Mouse (Mus musculus) gastrocnemius, postnatal 25 days (tissue): Measurements from ENCODE around the gene Tsacc. TPM values are rescaled to one million over a fixed set of nuclear protein-coding genes. Genes with fewer than 3 reads are reported as not detected.
"Not testable (repeated sequence)": the region's sequence is repeated elsewhere in the genome, so short reads cannot be mapped to it uniquely, and the experiment has no call there.

ENCODE experiments used
- DNase-seq: peaks from one replicate; pipeline ENCODE4 v3.0.0; 2022
- total RNA-seq, 2 experiments: library from RNA; stranded (reverse); gene quantifications; 1 replicate in 1 of 2; 2 replicates in 1 of 2; pipeline ENCODE4 v1.2.3; 2021

Tsacc gene
- total RNA-seq, 2 experiments from 2014 or later: 5.4 to 5.9 TPM

DNA sequence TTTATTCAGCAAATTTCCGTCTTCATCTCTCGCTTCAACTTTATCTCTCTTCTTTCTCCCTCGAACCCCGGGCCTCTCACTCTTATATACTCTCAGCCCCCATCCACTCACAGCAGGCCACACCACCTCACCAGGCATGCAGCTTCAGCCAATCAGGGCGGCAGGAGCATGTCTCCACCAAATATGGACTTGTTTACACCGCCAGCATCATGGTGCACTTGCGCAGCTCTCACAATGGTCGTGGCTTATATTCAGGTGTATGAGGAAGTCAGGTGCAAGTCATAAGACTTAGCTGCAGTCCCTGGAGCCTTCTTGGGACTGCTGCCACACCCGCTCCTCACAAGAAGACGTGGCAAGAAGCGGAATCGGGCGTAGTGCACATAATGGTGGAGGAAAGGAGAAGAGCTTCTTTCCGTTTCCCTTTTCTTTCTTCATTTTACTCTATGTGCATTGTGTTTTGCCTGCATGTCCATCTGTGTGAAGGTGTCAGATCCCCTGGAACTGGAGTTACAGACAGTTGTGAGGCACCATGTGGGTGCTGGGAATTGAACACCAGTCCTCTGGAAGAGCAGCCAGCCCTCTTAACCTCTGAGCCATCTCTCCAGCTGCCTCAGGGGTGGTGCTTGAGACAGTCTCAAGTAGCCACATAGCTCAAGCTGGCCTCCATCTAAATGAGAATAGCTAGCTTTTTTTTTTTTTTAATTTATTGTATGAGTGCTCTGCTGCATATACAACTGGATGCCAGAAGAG is 11.8 kb downstream of the Tsacc start:
- DNase-seq: not testable (repeated sequence)

DNA sequence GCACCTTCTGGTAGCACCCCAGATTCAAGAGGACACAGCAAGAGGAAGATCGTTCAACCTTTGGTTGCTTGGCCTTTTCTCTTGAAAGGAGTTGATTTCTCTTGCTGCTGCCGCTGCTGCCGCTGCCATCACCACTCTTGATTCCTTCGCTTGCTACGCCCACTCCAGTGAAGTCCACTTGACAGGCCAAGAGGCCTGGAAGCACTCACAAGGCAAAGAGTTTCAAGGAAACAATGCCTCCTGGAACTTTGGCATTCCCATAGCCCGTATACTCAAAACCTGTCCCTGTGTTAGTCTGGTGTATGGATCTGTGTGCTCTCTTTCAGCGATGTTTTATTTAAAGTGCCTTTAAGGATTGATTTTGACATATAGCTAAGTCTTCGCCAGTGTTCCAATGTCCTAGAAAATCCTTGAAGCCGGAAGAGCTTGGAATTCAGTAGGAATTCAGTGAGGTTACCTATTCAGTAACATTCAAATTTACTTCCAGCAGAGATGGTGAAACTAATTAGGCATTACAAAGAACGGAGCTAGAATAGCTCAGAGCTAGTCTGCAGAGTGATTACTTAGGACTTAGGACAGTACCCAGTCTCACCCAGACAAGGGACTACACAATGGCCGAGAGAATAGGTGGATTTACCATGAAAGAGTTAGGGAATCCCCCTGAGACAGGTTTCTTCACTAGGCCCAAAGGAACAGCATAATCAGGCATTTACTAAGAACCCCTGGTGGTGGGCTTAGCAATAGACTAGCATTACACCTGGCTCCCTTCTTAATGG is 15.5 kb downstream of the Tsacc start:
- not testable (repeated sequence) for DNase-seq

DNA sequence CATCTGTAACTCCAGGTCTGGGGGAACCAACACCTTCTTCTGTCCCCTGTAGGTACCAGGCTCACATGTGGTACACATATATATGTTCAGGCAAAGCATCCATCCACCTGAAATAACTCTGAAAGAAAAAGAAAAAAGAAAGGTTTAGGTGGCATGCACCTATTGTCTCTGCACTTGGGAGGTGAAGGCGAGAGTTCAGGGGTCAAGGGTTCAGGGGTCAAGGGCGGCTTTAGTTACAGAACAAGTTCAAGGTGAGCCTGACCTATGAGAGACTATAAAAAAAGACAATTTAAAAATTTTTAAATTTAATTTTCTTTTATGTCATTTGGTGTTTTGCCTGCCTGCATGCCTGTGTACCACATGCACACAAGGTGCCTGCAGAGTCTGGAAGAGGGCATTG is 16.8 kb downstream of the Tsacc start:
- DNase-seq: no peak

DNA sequence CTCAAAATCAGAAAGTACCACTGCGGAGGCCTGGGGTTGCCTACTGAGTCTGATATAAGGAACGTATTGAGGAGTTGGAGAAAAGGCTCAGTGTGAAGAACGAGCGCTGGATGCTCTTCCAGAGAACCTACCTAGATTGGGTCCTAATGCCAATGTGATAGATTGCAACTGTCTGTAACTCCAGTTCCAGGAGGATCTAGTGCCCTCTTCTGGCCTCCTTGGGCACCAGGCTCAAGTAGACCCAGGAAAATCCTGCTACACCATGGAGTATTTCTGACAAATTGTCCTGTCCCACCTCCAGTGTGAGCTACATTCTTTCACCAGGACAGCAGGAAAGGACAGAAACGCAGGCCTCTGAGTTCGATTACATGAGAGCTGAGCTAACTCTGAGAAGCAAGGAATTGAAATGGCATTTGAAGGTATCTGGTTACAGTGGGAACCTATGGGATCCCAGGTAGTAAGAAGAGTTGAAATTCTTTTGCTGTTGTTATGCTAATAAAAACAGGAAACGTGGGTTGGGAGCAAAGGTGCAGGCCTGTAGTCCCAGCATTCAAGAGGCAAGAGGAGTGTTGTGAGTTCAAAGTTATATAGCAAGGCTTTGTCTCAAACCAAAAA is 20.2 kb downstream of the Tsacc start:
- DNase-seq: no peak

DNA sequence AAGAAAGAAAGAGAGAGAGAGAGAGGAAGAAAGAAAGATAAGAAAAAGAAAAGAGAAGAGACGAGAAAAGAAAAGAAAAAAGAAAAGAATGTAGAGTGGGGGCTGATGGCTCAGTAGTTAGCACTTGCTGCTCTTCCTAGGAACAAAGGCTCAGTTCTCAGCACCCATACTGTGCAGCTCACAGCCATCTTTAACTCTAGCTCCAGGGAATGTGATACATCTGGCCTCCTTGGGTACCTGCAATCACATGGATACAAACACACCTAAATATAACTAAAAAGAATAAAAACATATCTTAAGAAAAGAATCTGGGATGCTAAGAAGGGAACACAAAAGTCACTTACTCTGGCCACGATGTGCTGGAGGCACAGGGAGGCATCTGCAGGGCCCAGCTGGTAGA is 20.7 kb downstream of the Tsacc start:
- DNase-seq: no peak

DNA sequence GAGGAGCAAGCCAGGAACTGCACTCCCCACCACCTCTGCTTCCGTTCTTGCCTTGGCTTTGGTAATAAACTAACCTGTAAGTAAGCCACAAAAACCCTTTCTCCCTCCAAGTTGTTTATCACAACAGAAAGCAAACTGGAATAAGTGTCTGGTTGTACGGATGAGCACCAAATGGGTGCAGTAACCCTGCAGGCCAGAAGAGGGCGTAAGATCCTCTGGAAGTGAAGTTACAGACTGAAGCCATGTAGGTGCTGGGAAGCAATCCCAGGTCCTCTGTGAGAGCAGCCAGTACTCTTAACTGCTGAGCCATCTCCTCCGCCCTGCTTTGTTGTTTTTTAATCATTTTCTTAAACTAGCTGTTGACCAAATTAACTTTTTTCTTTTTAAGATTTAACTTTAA is 22.8 kb downstream of the Tsacc start:
- no peak for DNase-seq

DNA sequence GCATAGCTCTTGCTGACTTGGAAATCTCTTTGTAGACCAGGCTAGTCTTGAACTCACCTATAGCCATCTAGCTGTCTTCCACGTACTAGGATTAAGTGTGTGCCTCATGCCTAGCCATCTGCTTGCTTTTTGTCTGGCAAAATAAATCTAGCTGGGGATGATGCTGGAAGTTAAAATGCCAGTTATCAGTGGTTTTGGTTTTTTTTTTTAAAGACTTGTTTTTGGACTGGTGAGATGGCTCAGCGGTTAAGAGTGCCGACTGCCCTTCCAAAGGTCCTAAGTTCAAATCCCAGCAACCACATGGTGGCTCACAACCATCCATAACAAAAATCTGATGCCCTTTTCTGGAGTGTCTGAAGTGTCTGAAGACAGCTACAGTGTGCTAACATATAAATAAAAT is 24.9 kb downstream of the Tsacc start:
- no peak for DNase-seq

DNA sequence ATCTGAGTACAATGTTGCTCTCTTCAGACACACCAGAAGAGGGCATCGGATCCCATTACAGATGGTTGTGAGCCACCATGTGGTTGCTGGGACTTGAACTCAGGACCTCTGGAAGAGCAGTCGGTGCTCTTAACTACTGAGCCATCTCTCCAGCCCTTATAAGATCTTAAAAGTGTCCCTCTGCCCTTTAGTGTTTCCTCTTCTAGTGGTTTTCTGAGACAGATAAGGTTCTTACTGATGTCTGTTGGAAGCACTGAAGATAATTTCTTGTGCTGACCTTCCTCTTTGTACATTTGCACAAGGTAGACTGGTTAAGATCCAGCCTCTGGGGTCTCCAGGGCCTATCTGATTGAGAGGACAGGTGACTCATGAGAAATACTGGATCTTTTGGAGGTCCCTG is 25.5 kb downstream of the Tsacc start:
- not testable (repeated sequence) for DNase-seq

DNA sequence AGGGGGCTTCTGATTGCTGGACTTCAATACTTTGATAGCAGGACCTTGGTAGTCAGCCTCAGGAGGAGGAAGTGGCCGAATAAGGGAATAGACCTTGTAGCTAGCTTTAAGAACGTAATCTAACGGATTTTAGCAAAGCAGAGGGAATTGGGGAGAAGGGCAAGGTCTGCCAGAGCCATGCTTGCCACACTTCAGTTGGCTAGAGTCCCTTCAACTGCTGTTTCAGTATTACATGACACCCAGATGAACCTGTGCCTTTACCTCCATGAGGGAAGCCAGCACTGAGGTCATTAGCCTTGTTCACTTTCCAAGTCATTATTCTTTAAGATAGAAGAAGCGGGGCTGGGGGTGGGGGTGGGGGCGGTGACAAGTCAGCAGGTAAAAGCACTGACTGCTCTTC is 27.8 kb downstream of the Tsacc start:
- DNase-seq: no peak

DNA sequence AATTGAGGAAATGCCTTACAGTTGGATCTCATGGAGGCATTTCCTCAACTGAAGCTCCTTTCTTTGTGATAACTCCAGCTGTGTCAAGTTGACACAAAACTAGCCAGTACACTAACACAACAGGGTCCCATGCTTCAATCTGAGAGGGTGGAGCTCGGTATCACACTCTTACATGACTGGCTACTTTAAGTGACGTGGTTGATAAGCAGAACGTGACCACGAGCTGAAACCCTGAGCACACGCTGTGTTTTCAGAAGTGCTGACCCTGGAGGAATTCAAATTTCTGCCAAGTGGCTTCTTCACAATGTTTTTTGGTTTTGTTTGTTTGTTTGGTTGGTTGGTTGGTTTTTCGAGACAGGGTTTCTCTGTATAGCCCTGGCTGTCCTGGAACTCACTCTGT is 28.8 kb downstream of the Tsacc start:
- not testable (repeated sequence) for DNase-seq

DNA sequence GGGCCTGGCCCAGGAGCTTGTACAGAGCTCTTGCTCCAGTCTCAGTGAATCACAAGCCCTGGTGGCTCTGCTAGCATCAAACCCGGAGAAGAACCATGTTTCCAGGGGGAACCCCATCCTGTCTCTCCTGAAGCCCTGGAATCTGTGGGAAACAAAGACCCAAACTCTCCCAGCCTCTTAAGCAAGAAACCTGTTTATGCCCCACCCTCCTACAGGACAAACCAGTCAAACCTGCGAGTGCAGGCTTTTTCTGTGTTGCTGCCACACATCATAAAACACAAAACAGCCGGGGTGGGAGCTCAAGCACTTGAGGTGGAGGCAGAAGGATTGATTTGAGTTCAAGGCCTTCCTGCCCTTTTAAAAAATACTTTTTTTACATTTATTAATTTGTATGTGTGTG is 34.5 kb downstream of the Tsacc start:
- DNase-seq: no peak

DNA sequence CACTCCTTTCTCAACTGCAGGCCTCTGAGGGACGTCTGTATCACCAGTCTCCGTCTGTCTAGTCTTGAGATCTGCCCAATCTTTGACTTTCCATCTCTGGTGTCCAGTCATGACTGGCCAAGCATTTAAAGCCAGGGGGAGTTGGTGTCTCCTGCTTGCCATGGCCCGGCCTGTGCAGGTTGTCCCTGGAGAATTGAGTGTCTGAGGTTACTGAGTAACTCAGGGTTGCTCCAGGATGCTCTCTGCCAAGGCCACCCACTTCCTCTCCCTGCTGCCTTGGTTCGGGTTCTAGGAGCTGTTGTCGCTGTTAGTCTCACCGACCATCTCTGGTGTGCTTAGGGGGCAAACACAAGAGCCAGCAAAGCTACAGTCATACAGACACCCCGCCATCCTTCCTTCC is 40.4 kb downstream of the Tsacc start:
- DNase-seq: no peak

DNA sequence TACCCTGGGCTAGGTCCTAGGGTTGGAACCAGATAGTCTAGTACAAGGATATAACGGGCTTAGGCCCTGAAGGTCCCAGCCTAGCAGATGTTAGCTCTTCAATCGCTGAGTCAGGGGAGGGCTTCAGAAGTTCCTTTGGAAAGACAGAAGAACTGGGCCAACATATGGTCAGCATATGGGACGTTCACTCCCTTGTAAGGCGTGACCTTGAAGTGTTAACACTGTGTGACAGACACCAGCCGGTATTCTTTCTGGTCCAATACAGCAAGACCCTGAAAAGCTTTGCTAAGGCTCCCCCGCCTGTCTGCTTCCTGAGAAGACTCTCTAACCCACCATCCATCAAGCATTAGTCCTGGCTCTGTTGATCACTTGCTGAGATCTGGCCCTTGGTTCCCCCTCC is 40.8 kb downstream of the Tsacc start:
- no peak for DNase-seq

DNA sequence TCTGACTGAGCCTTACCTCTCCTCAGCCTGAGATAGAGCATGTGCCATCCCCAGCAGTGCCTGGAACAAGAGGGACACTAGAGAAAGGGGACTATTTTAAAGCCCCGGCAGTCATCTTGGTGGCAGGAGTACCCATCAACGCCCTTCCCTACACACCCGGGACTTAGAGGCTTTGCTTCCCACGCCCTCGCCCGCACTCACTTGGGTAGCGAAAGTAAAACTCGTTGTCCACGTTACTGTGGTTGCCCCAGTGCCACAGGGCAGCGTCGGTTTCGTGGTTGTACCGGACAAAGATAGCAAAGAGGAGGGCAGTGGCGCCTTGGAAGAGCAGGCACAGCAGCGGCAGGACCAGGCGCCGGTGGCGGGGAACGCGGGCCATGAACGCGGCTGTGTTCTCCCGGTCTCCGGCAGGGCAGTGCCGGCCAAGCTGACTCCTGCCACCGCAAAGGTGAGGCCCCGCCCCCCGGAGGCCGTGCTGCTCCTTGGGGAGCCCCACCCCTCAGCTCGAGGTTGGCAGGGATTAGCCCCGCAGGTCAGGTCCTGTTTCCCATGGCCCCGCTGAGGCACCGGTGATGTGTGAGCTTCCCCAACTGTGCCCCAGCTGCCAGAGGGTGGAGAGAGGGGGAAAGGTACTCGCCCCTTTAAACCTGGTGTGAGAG is 42.4 kb downstream of the Tsacc start, which contains the start of gene Rhbg:
Gene Rhbg (minus strand): TSS at position 442 of the 659 bp plus-strand sequence.
- DNase-seq: no peak

DNA sequence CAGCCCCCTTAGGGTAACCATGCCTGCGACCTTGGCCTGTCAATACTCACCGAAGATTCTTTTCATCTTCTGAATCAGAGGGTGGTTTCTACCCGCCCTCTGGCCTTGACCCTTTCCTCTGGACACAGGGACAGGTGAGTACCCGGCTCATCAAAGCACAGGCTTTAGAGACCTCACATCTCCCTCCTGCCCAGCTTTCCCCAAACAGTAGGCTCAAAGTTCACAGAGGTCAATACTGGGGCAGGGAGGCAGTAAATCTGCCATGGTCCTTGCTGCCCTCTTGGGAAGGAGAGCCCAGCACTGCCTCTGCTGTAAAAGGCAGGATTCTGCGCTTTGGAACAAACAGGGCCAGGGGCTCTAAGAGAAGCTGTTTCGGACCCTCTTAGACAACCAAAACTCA is 44.1 kb downstream of the Tsacc start:
- DNase-seq: no peak

DNA sequence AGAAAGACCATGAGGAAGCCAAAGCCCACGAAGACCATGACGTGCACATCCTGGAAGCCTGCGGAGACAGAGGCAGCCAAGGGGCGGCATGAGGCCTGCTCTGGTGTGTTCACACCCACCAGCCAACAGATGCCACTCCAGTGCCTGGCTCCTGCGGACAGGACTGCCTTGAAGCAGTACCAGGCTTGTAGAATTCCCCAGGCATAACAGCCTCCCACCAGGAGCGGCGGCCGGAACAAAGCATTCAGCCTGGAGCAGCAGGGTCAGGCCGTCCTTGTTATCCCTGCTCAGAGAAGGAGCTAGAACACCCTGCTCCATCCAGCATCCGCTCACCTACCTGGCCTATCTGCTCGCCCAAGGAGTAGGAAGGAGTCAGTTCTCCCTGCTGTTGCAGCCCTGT is 48.4 kb downstream of the Tsacc start:
- DNase-seq: no peak

DNA sequence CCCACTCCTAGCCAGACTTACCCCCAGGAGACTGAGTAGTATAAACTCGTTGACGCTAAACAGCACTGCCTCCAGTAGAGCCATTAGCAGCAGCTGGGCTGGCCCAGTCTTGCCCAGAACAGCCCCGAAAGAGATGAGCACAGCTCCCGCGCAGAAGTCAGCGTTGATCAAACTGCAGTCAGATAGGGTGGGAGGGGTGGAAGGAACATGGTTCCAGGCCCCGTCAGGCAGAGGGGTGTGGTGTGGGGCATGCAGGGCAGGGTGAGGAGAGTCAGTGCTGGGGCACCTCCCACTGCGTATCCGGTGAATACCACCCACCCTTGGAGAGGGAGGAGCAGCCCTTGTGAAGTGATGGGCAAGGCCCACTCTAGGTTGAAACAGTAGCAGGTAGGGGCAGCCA is 49.1 kb downstream of the Tsacc start:
- DNase-seq: no peak

DNA sequence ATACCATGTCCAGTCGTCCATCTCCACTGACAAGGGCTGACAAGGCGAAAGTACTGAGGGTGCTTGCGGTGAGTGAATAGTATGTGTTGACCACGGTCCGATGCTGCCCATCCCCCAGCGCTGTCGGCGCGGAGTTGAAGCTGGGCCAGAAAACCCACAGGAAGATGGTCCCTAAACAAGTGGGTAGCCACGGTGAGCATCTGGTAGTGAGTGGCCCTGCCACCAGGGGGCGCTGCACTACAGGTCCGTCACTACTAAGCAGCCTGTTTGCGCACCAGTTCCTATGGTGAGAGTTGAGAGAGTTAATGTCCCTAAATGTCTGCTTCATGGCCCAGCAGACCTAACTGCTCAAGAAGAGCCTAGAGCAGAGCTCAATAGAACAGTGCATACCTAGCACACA is 51.0 kb downstream of the Tsacc start:
- peak; percentile 43 for DNase-seq

DNA sequence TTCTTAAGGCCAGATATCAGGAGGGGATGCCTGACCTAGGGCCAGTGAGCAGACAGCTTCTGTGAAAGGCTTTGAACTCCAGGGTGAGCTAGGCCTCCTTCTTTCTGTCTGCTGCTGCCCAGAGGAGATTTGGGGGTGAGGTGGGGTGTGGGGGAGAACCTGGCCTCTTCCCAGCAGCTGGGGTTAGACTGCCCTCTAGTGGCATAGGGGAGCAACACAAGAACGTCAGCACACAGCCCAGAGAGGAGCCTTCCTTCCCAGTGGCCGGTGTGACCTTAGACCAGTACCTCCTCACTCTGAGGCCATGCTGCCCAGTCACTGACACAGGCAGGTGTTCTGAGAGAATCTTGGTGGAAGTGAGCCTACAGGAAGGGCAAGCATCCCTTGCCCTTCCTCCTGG is 52.7 kb downstream of the Tsacc start:
- DNase-seq: no peak

DNA sequence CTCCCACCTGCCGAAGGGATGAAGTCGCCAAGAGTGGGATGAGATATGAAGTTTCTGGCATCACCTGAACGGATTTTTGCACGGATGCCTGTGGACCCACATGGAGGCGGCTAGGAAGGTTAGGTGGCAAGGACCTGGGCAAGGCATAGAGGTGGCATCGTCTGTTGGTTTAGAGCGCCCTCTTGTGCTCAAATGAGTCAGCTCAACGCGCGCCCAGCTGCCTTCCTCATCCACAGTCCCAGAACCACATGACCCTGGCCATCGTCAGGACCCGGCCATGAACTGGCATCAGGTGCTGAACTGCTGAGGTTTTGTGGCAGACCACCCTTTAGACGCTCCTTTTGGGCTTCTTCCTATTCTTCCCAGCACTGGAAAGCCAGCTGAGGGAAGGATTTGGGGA is 54.3 kb downstream of the Tsacc start:
- peak; percentile 34 for DNase-seq

DNA sequence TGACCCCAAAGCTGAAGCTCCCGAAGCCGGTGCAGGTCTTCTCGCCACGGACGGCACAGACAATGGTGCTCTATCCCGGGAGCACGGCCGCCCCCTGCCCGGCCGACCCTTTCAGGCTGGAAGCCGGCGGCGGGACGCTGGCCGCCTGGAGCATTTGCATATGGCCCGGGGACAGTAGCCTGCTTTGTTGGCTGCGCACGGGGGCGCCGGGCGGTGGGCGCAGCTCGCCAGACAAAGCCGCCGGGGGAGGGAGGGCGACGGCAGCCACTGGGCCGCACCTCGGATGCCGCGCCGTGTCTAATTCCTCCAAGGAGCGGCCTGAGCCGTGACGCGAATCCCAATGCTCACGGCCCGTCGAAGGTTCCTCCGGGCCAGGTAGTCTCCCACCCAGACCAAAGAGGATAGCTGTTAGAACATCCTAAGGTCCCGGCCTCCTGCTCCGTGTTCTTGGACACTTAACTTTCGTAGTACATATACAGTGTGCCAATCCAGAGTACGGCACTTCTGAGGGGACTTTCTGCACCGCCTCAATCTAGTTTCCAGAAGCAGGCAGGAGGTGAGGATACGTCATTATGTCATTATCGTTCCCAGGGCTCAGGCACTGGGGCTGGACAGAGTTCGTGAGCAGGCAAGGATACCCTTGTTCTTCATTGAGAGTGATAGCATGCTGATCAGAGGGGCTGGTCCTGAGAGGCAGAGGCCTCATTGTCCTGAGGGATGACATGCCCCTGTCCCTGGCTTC is 55.6 kb downstream of the Tsacc start:
- no peak for DNase-seq

DNA sequence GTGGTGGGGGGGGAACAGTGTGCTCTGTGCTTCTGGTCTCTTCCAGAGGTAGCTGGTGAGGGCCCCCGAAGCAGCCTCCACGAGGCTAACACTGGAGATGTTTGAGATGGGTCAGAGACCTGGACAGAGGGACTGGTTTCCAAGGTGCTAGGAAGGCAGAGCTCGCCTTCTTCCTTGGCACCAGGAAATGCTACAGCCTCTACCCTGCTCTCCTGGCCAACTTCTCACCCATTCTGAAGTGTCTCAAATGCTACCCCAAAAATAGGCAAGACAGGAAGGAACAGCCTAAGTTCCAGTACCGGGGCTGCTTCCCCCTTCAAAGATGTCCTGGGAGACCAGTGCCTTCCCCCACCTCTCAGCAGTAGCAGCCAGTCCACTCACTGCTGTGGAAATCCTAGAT is 57.4 kb downstream of the Tsacc start:
- no peak for DNase-seq
